Mouse (Mus musculus) bone marrow macrophage, adult 2 months (primary cell): ENCODE data around the gene Dffb. TPM values are rescaled to one million over a fixed set of nuclear protein-coding genes. Genes with fewer than 3 reads are reported as not detected.

Experiments
- H3K27ac ChIP-seq: 2 replicates; pipeline ENCODE4 v1.5.1; 2012; ENCODE audit warnings: low read depth, low read length; ENCODE audit not compliant: insufficient read depth
- H3K4me1 ChIP-seq: 2 replicates; pipeline ENCODE4 v1.6.1; 2012; ENCODE audit warnings: low read length; ENCODE audit not compliant: control insufficient read depth, insufficient read depth
- H3K4me3 ChIP-seq: 2 replicates; pipeline ENCODE4 v1.5.1; 2012; ENCODE audit warnings: mild to moderate bottlenecking, low read length, moderate library complexity; ENCODE audit not compliant: insufficient read depth
- CTCF ChIP-seq: IDR thresholded peaks from 2 replicates; pipeline ENCODE4 v1.5.1; 2012; ENCODE audit warnings: low read depth, mild to moderate bottlenecking, low read length, moderate library complexity
- POLR2A ChIP-seq: IDR thresholded peaks from 2 replicates; pipeline ENCODE4 v1.6.1; 2012; ENCODE audit warnings: mild to moderate bottlenecking, low read depth, low read length, borderline replicate concordance
- polyA plus RNA-seq: library from polyadenylated mRNA; stranded (reverse); fragments of >200 nt; gene quantifications from 2 replicates; pipeline ENCODE4 v1.2.4, GENCODE M21; 2012; ENCODE audit not compliant: missing spikeins, insufficient read depth, insufficient read length

Gene Dffb
- polyA plus RNA-seq, 1 experiment = 5.5 TPM

- Histone ChIP-seq H3K4me1 (no peaks in the 10 kb centered on the region), H3K27ac (no peak overlapping the region), H3K4me3 (no peak overlapping the region)
- TF ChIP-seq POLR2A (no peak), CTCF (no peak)
Measured at GRCm38 (mm10) chr4:153968063-153968462, 6.9 kb downstream of the Dffb start.

GRCm38 (mm10) chr4:153967556-153967955 is 7.4 kb downstream of the Dffb start:
- Histone ChIP-seq H3K27ac (no peak overlapping the region), H3K4me3 (no peak overlapping the region), H3K4me1 (no peaks in the 10 kb centered on the region)
- TF ChIP-seq POLR2A (no peak), CTCF (no peak)

GRCm38 (mm10) chr4:153966651-153967050 is 8.3 kb downstream of the Dffb start:
- TF ChIP-seq POLR2A = no peak
- TF ChIP-seq CTCF = no peak
- H3K4me1 ChIP-seq = no peaks in the 10 kb centered on the region
- no peak overlapping the region for H3K27ac ChIP-seq
- H3K4me3 ChIP-seq = no peak overlapping the region

GRCm38 (mm10) chr4:153962631-153963030 is 12.3 kb downstream of the Dffb start:
- 0 out of 2 replicates have a peak, but pooled peaks cover 4% of the 10 kb centered on the region for H3K4me1 ChIP-seq
- no peak overlapping the region for H3K4me3 ChIP-seq
- TF ChIP-seq CTCF = no peak
- no peak for TF ChIP-seq POLR2A
- no peak overlapping the region for H3K27ac ChIP-seq

- Histone ChIP-seq H3K4me1 (0 out of 2 replicates have a peak, but pooled peaks cover 4% of the 10 kb centered on the region), H3K4me3 (peak overlapping the region; percentile 85), H3K27ac (peak overlapping the region; percentile 73)
- TF ChIP-seq CTCF (no peak), POLR2A (no peak)
Measured at GRCm38 (mm10) chr4:153957444-153958250, 17.3 kb downstream of the Dffb start.

GRCm38 (mm10) chr4:153956569-153957405 is 18.1 kb downstream of the Dffb start, which contains the start of gene A430005L14Rik:
Gene A430005L14Rik, plus strand, starts transcription at chr4:153957237.
- no peak for TF ChIP-seq CTCF
- no peak for TF ChIP-seq POLR2A

GRCm38 (mm10) chr4:153955651-153956050 is 19.3 kb downstream of the Dffb start:
- no peak overlapping the region for H3K27ac ChIP-seq
- TF ChIP-seq CTCF = no peak
- no peak overlapping the region for H3K4me3 ChIP-seq
- 0 out of 2 replicates have a peak, but pooled peaks cover 4% of the 10 kb centered on the region for H3K4me1 ChIP-seq

More at GRCm38 (mm10) chr4:153956569-153957405, 18.1 kb downstream of the Dffb start, which contains the start of gene A430005L14Rik:
- Histone ChIP-seq H3K27ac (peak within 1 kb of the TSS; percentile 73), H3K4me1 (0 out of 2 replicates have a peak, but pooled peaks cover 4% of the 10 kb centered on the region), H3K4me3 (peak within 1 kb of the TSS; percentile 85)

- no peaks in the 10 kb centered on the region for H3K4me1 ChIP-seq
- no peak for TF ChIP-seq CTCF
- H3K27ac ChIP-seq = no peak overlapping the region
- H3K4me3 ChIP-seq = no peak overlapping the region
Measured at GRCm38 (mm10) chr4:153951692-153952091, 23.2 kb downstream of the Dffb start.

GRCm38 (mm10) chr4:153951150-153951549 is 23.8 kb downstream of the Dffb start:
- TF ChIP-seq CTCF = no peak
- TF ChIP-seq POLR2A = no peak
- Histone ChIP-seq H3K27ac (no peak overlapping the region), H3K4me3 (no peak overlapping the region), H3K4me1 (no peaks in the 10 kb centered on the region)

- H3K4me1 ChIP-seq = no peaks in the 10 kb centered on the region
- H3K27ac ChIP-seq = no peak overlapping the region
- H3K4me3 ChIP-seq = no peak overlapping the region
- TF ChIP-seq POLR2A (no peak), CTCF (no peak)
Measured at GRCm38 (mm10) chr4:153950372-153950771, 24.6 kb downstream of the Dffb start.
